Mouse (Mus musculus): ENCODE measurements around the gene Cdyl2. TPM values are rescaled to one million over a fixed set of nuclear protein-coding genes. Genes with fewer than 3 reads are reported as not detected.
A peak's percentile ranks its signal among the peaks of the same experiment; 100 is the strongest.

Gene Cdyl2
- polyA plus RNA-seq, 1 experiment from 2014 or later, result 7.3 TPM

DNA sequence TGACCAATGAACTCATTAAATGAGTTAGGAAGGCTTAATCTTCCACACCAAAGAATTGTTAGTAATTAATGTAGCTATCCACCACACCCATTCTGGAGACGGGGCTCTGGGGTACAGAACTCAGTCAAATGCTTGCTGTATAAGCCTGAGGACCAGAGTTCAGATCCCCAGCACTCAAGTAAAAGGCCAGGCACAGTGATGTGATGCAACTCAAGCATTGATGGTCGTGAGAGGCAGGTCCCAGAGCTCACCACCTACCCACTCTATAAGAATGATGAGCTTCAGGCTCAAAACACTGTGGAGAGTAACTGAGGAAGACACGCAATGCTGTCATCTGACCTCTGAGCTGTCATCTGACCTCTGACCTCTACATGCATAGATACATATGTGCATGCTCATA, 76.0 kb downstream of the Cdyl2 start:
- H3K27me3 ChIP-seq (ENCODE audit: control insufficient read depth, insufficient read depth, low read depth, low read length), result no peaks in the 10 kb centered on the region
- H3K9ac ChIP-seq (ENCODE audit: low read length), result no peak overlapping the region
- H3K4me2 ChIP-seq (ENCODE audit: low read depth, low read length), result no peak overlapping the region
- H3K36me3 ChIP-seq (ENCODE audit: control insufficient read depth, insufficient read depth, low read length), result no peaks in the 10 kb centered on the region
- ATAC-seq (ENCODE audit: low read depth), result no peak
- no peak overlapping the region for H3K4me3 ChIP-seq (ENCODE audit: low read length)
- H3K9me3 ChIP-seq (ENCODE audit: control insufficient read depth, low read length), result no peaks in the 10 kb centered on the region
- no peak overlapping the region for H3K27ac ChIP-seq (ENCODE audit: low read length)
- 81% methylated on average over 3 of the region's 3 CpGs for WGBS
- peaks cover 6% of the 10 kb centered on the region; the same call in 1 of the 2 replicates for H3K4me1 ChIP-seq (replicated peaks; ENCODE audit: control insufficient read depth, insufficient read depth, low read length)

DNA sequence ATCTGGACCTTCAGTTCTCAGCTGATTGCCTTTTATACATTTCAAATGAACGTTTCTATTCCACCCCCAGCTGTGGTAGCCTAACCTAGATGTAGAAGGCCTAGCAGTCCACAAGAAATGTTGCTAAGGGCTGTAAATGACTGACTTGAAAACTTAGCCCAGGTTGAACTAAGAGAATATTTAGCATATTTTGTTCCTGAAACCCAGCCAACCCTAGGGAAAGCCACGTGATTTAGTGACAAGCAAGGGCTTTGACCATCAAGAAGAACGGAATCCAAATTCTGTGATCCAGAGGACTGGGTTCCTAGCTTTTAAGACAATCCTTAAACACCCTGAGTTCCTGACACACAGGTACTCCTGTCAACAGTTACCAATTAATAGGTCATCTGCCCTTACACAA, 77.9 kb downstream of the Cdyl2 start:
- ATAC-seq (ENCODE audit: low read depth), result no peak
- Histone ChIP-seq H3K9ac (ENCODE audit: low read length) (no peak overlapping the region), H3K27me3 (ENCODE audit: control insufficient read depth, insufficient read depth, low read depth, low read length) (no peaks in the 10 kb centered on the region), H3K4me3 (ENCODE audit: low read length) (no peak overlapping the region), H3K4me2 (ENCODE audit: low read depth, low read length) (no peak overlapping the region), H3K27ac (ENCODE audit: low read length) (no peak overlapping the region), H3K36me3 (ENCODE audit: control insufficient read depth, insufficient read depth, low read length) (no peaks in the 10 kb centered on the region), H3K4me1 (replicated peaks; ENCODE audit: control insufficient read depth, insufficient read depth, low read length) (peaks cover 6% of the 10 kb centered on the region; the same call in 1 of the 2 replicates), H3K9me3 (ENCODE audit: control insufficient read depth, low read length) (no peaks in the 10 kb centered on the region)
- 60% methylated on average over 3 of the region's 3 CpGs for WGBS

DNA sequence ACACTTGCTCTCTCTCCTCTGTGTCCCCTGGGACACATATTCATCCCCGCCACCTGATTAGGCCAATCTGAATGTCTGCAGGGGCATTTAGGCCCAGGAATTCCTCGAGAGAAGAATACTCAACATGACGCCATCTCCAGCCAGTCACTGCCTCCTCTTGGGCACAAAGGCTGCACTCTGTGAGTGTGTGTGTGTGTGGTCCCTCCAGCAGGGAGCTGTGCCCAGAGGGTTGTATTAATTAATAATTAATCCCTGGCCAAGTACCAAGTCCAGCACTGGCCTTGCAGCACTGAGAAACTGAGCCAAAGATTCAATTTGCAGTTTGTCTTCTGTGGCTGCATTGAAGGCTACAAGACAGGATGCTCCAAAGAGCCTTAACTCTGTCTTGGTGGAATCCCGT, 79.8 kb downstream of the Cdyl2 start:
- peak; percentile 56; the same call in 1 of the 2 replicates for ATAC-seq (ENCODE audit: low read depth)

DNA sequence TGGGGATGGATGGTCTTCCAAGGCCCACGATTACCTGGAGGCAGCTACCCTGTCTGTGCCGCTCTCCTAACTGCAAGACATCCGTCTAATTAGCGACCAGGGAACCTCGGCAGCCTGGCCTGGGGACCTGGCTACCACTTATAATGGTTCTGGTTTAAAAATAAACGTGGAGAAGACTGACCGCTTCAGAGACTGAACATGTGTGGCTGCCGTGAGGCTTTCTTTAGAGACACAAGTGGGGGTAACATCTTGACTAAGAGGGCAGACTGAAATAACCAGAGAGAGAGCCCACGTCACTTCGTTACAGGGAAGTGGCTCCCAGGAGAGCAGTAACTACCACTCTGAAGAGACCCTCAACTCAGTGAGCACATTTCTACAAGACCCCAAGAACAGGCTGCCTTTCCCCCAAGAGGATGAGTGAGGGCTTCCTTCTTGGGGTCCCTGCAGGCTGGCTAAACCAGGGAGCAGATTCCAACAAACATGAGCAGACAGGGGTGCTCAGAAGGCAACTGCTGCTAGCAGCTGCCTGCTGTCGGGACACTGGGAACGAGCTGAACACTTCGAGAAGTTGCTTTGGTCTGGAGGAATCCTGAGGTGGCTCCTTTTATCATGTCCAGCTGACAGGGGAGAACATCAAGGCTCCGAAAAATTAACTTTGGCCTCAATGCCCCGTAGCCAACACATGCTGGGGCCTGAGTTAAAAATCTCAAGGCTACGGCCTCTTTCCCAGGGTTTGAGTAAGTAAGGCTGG, 82.6 kb downstream of the Cdyl2 start:
- H3K27ac ChIP-seq (ENCODE audit: low read length), result no peak overlapping the region
- H3K9ac ChIP-seq (ENCODE audit: low read length), result no peak overlapping the region
- peaks cover 6% of the 10 kb centered on the region; the same call in 1 of the 2 replicates for H3K4me1 ChIP-seq (replicated peaks; ENCODE audit: control insufficient read depth, insufficient read depth, low read length)
- no peak overlapping the region for H3K4me3 ChIP-seq (ENCODE audit: low read length)
- H3K4me2 ChIP-seq (ENCODE audit: low read depth, low read length), result no peak overlapping the region
- ATAC-seq (ENCODE audit: low read depth), result no peak
- WGBS, result 68% methylated on average over 16 of the region's 16 CpGs
- no peaks in the 10 kb centered on the region for H3K27me3 ChIP-seq (ENCODE audit: control insufficient read depth, insufficient read depth, low read depth, low read length)
- no peaks in the 10 kb centered on the region for H3K36me3 ChIP-seq (ENCODE audit: control insufficient read depth, insufficient read depth, low read length)
- no peaks in the 10 kb centered on the region for H3K9me3 ChIP-seq (ENCODE audit: control insufficient read depth, low read length)

More for the DNA sequence above, 79.8 kb downstream of the Cdyl2 start:
- Histone ChIP-seq H3K27ac (ENCODE audit: low read length) (no peak overlapping the region), H3K4me3 (ENCODE audit: low read length) (no peak overlapping the region), H3K4me2 (ENCODE audit: low read depth, low read length) (no peak overlapping the region), H3K27me3 (ENCODE audit: control insufficient read depth, insufficient read depth, low read depth, low read length) (no peaks in the 10 kb centered on the region), H3K36me3 (ENCODE audit: control insufficient read depth, insufficient read depth, low read length) (no peaks in the 10 kb centered on the region), H3K9ac (ENCODE audit: low read length) (no peak overlapping the region), H3K4me1 (replicated peaks; ENCODE audit: control insufficient read depth, insufficient read depth, low read length) (peaks cover 6% of the 10 kb centered on the region; the same call in 1 of the 2 replicates), H3K9me3 (ENCODE audit: control insufficient read depth, low read length) (no peaks in the 10 kb centered on the region)
- WGBS, result 55% methylated on average over 4 of the region's 4 CpGs

DNA sequence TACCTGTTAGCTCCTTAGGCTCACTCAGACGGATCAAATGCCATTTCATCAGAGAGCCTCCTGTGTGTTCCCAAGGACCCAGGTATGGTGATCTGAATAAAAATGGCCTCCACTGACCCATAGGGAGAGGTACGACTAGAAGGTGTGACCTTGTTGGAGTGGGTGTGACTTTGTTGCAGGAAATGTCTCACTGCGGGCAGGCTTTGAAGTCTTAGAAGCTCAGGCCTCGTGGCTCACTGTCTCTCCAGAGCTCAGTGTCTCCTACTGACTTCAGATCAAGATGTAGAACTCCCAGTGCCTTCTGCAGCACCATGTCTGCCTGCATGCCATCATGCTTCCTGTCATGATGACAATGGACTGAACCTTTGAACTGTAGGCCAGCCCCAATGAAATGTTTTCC, 87.4 kb downstream of the Cdyl2 start:
- no peak for ATAC-seq (ENCODE audit: low read depth)
- Histone ChIP-seq H3K4me3 (ENCODE audit: low read length) (no peak overlapping the region), H3K4me2 (ENCODE audit: low read depth, low read length) (no peak overlapping the region), H3K36me3 (ENCODE audit: control insufficient read depth, insufficient read depth, low read length) (no peaks in the 10 kb centered on the region), H3K4me1 (replicated peaks; ENCODE audit: control insufficient read depth, insufficient read depth, low read length) (no peaks in the 10 kb centered on the region), H3K27me3 (ENCODE audit: control insufficient read depth, insufficient read depth, low read depth, low read length) (no peaks in the 10 kb centered on the region), H3K9ac (ENCODE audit: low read length) (no peak overlapping the region), H3K9me3 (ENCODE audit: control insufficient read depth, low read length) (no peaks in the 10 kb centered on the region), H3K27ac (ENCODE audit: low read length) (no peak overlapping the region)
- WGBS, result 59% methylated on average over 4 of the region's 4 CpGs

DNA sequence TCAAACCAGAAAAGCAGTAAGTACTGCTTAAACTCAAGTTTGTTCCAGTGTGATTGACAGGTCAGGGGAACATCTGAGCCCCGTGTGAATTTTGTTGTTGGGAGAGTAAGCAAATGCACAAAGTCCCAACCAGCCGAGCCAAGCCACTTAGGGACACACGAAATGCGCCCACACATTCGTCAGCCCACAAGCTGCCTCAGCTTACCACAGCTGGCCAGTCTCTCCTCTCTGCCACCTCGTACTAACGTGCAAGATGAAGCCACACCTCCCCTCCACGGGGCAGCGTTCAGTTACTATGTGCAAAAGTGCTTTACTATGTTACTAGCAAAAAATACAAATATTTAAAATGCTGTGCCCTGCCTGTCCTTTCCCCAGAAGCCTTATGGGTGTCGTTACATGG, 91.9 kb downstream of the Cdyl2 start:
- H3K9ac ChIP-seq (ENCODE audit: low read length), result no peak overlapping the region
- ATAC-seq (ENCODE audit: low read depth), result no peak
- no peaks in the 10 kb centered on the region for H3K27me3 ChIP-seq (ENCODE audit: control insufficient read depth, insufficient read depth, low read depth, low read length)
- no peaks in the 10 kb centered on the region for H3K36me3 ChIP-seq (ENCODE audit: control insufficient read depth, insufficient read depth, low read length)
- H3K4me1 ChIP-seq (replicated peaks; ENCODE audit: control insufficient read depth, insufficient read depth, low read length), result no peaks in the 10 kb centered on the region
- no peaks in the 10 kb centered on the region for H3K9me3 ChIP-seq (ENCODE audit: control insufficient read depth, low read length)
- H3K4me3 ChIP-seq (ENCODE audit: low read length), result no peak overlapping the region
- WGBS, result 48% methylated on average over 10 of the region's 10 CpGs
- no peak overlapping the region for H3K4me2 ChIP-seq (ENCODE audit: low read depth, low read length)
- no peak overlapping the region for H3K27ac ChIP-seq (ENCODE audit: low read length)

DNA sequence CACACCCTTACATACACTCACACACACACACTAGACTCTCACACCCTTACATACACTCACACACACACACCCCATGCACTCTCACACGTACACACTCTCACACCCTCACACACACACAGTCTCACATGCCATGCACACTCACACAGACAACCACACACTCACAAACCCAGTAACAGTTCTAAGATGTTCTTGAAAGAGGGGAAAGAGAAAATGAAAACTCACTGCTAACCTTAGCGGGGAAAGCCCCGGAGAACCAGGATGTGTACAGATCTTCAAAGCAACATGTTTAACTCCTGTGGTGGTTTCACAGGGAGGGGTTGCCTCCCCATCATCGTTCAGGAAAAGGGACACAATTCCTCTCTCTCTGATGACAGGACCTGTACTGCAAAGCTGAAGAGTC, 94.8 kb downstream of the Cdyl2 start:
- H3K4me1 ChIP-seq (replicated peaks; ENCODE audit: control insufficient read depth, insufficient read depth, low read length), result no peaks in the 10 kb centered on the region
- H3K4me3 ChIP-seq (ENCODE audit: low read length), result no peak overlapping the region
- no peak overlapping the region for H3K27ac ChIP-seq (ENCODE audit: low read length)
- WGBS, result 64% methylated on average over 4 of the region's 4 CpGs
- H3K9me3 ChIP-seq (ENCODE audit: control insufficient read depth, low read length), result no peaks in the 10 kb centered on the region
- H3K27me3 ChIP-seq (ENCODE audit: control insufficient read depth, insufficient read depth, low read depth, low read length), result no peaks in the 10 kb centered on the region
- no peak overlapping the region for H3K9ac ChIP-seq (ENCODE audit: low read length)
- no peak for ATAC-seq (ENCODE audit: low read depth)
- no peaks in the 10 kb centered on the region for H3K36me3 ChIP-seq (ENCODE audit: control insufficient read depth, insufficient read depth, low read length)
- no peak overlapping the region for H3K4me2 ChIP-seq (ENCODE audit: low read depth, low read length)

DNA sequence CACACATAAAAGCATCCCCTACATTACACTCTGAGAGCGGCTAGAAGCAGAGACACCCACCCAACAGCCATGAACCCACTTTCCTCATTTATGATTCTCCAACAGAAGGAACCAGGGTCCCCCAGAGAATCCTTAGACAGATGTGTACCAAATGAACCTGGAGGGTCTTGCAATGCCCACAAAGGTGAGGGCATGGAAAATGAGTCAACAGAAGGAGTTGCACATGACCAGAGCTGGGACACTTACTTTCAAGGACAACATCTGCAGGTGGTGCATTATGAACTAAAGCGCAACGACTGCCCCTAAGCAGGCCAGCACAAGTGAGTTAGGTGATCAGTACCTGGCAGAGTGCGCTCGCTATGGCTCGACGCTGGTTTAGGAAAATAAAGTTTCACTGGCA, 95.6 kb downstream of the Cdyl2 start:
- no peak for ATAC-seq (ENCODE audit: low read depth)
- no peaks in the 10 kb centered on the region for H3K27me3 ChIP-seq (ENCODE audit: control insufficient read depth, insufficient read depth, low read depth, low read length)
- no peaks in the 10 kb centered on the region for H3K4me1 ChIP-seq (replicated peaks; ENCODE audit: control insufficient read depth, insufficient read depth, low read length)
- H3K9ac ChIP-seq (ENCODE audit: low read length), result no peak overlapping the region
- 85% methylated on average over 7 of the region's 7 CpGs for WGBS
- no peak overlapping the region for H3K27ac ChIP-seq (ENCODE audit: low read length)
- H3K4me3 ChIP-seq (ENCODE audit: low read length), result no peak overlapping the region
- H3K9me3 ChIP-seq (ENCODE audit: control insufficient read depth, low read length), result no peaks in the 10 kb centered on the region
- no peaks in the 10 kb centered on the region for H3K36me3 ChIP-seq (ENCODE audit: control insufficient read depth, insufficient read depth, low read length)
- no peak overlapping the region for H3K4me2 ChIP-seq (ENCODE audit: low read depth, low read length)

DNA sequence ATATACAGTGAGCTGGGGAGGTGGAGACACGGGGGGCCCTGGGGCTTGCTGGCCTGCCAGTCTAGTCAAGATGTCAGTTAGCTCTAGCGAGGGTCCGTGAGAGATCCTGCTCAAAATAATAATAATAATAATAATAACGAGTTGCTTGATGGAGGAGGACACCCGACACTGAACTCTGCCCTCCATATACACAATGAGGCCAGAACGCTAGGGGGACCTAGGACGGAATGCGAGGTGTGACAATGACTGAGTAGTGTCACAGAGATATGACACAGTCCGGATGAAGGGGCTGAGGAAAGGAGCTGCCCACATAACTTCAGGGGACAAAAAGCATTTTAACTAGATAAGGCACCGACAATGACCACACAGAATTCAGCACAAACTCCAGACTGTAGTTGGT, 96.4 kb downstream of the Cdyl2 start:
- no peaks in the 10 kb centered on the region for H3K27me3 ChIP-seq (ENCODE audit: control insufficient read depth, insufficient read depth, low read depth, low read length)
- no peak overlapping the region for H3K9ac ChIP-seq (ENCODE audit: low read length)
- H3K36me3 ChIP-seq (ENCODE audit: control insufficient read depth, insufficient read depth, low read length), result no peaks in the 10 kb centered on the region
- no peak overlapping the region for H3K4me3 ChIP-seq (ENCODE audit: low read length)
- ATAC-seq (ENCODE audit: low read depth), result no peak
- 47% methylated on average over 10 of the region's 10 CpGs for WGBS
- no peak overlapping the region for H3K4me2 ChIP-seq (ENCODE audit: low read depth, low read length)
- H3K4me1 ChIP-seq (replicated peaks; ENCODE audit: control insufficient read depth, insufficient read depth, low read length), result no peaks in the 10 kb centered on the region
- no peak overlapping the region for H3K27ac ChIP-seq (ENCODE audit: low read length)
- H3K9me3 ChIP-seq (ENCODE audit: control insufficient read depth, low read length), result no peaks in the 10 kb centered on the region

Data from lung, embryonic 16.5 days (tissue).